9 mouse cellular contexts compared by ENCODE assay signal in genomic region chr8:11469095-11469494, GRCm38 (mm10). TPM values are rescaled to one million over a fixed set of nuclear protein-coding genes. Genes with fewer than 3 reads are reported as not detected.
DNase-seq lines count a peak whose midpoint lies in the region; TF ChIP-seq lines count a peak whose summit lies in the region.
"Had no signal": no experiment of that assay in that cellular context is flagged by ENCODE, and none has a peak within 500 bp of the region (broad histone marks: within the 10 kb centered on the region; RNA-seq: fewer than 3 reads in every experiment).

No protein-coding gene starts in this region.

- no peaks in the 10 kb centered on the region for H3K36me3 ChIP-seq in testis, adult 2 months (ENCODE audit: control insufficient read depth, insufficient read depth, low read length)
- H3K36me3 ChIP-seq in kidney, adult 2 months (ENCODE audit: control insufficient read depth, insufficient read depth, low read length), result peaks cover 2% of the 10 kb centered on the region; the same call in 1 of the 2 replicates
- H3K36me3 ChIP-seq: neural tube, embryonic 13.5 days had no signal

- TF ChIP-seq CTCF in testis, adult 2 months (IDR thresholded peaks at IDR 0.05; ENCODE audit: control insufficient read depth, insufficient read depth, insufficient replicate concordance, low read depth, low read length), result peak; percentile 29; the same call in 1 of the 2 replicates
- TF ChIP-seq CTCF in kidney, adult 2 months (conservative IDR thresholded peaks at IDR 0.05; ENCODE audit: insufficient read depth, insufficient read length, low read depth, low read length), result peak; percentile 88

- 11% methylated on average over 3 of the region's 3 CpGs for WGBS in kidney, adult 2 months

- no peak for TF ChIP-seq POLR2A in testis, adult 2 months (IDR thresholded peaks at IDR 0.05; ENCODE audit: control insufficient read depth, low read depth, low read length)
- TF ChIP-seq POLR2A in kidney, adult 2 months (IDR thresholded peaks at IDR 0.05; ENCODE audit: low read depth, low read length), result no peak

- H3K27me3 ChIP-seq in testis, adult 2 months (ENCODE audit: control insufficient read depth, insufficient read depth, low read length), result no peaks in the 10 kb centered on the region
- no peaks in the 10 kb centered on the region for H3K27me3 ChIP-seq in kidney, adult 2 months (replicated peaks; ENCODE audit: control insufficient read depth, insufficient read depth, low read length)

- H3K27ac ChIP-seq in testis, adult 2 months (ENCODE audit: control insufficient read depth, insufficient read depth, low read depth, low read length), result no peak overlapping the region
- H3K27ac ChIP-seq in kidney, adult 2 months (ENCODE audit: insufficient read depth, low read depth, low read length), result peak overlapping the region; percentile 92
- H3K27ac ChIP-seq: neural tube, embryonic 13.5 days had no signal

- no peak overlapping the region for H3K4me3 ChIP-seq in testis, adult 2 months (ENCODE audit: control insufficient read depth, low read depth, low read length)
- no peak overlapping the region for H3K4me3 ChIP-seq in kidney, adult 2 months (ENCODE audit: insufficient read depth, low read depth, low read length)
- H3K4me3 ChIP-seq: neural tube, embryonic 13.5 days had no signal

- peak; percentile 50 to 76 for DNase-seq in heart, adult 18-20 months
- DNase-seq in heart, adult 8-10 months (ENCODE audit: low spot score), result no peak
- DNase-seq in testis, postnatal 14 days (ENCODE audit: low spot score), result no peak
- DNase-seq in kidney, adult 2 months, result peak; percentile 86
- peak; percentile 38 for DNase-seq in naive thymus-derived CD4-positive, alpha-beta T cell, adult 2 months (ENCODE audit: low read depth)
- no peak for DNase-seq in layer of hippocampus, postnatal 14 days (ENCODE audit: low spot score in 2 of 2)
- DNase-seq in left cerebral cortex, adult 8-10 months (ENCODE audit: low spot score in 2 of 2), result no peak

- no peaks in the 10 kb centered on the region; the same call in 1 of the 2 replicates for H3K4me1 ChIP-seq in testis, adult 2 months (ENCODE audit: control insufficient read depth, insufficient read depth, low read length)
- H3K4me1 ChIP-seq in kidney, adult 2 months (ENCODE audit: control insufficient read depth, insufficient read depth, low read length), result peaks cover 53% of the 10 kb centered on the region
- H3K4me1 ChIP-seq: neural tube, embryonic 13.5 days had no signal

RNA-seq across cellular contexts. Expression of gene Rab20, which starts 9.4 kb away (rescaled TPM):
- total RNA-seq in heart, adult 18-20 months (2021), result 10 to 100 TPM; 17.4 to 20.5 TPM
- total RNA-seq in heart, adult 8-10 months (2022), result 10 to 100 TPM; 21.9 to 36.4 (median 28.1) TPM
- 16.1 and 22.8 TPM in 2 replicates for polyA plus RNA-seq in testis, adult 2 months (2012; rRNA removed)
- 74.5 and 76.5 TPM in 2 replicates for polyA plus RNA-seq in kidney, adult 2 months (2012; rRNA removed)
- under 1 TPM; 0.74 to 0.94 TPM for total RNA-seq in layer of hippocampus, postnatal 14 days (2021)
- 1 to 10 TPM in 2 of 4 experiments, under 1 TPM in 2; 0.35 to 1.6 (median 0.78) TPM for total RNA-seq in left cerebral cortex, adult 8-10 months (2022)

RNA-seq across cellular contexts. Expression of gene Naxd, which starts 28.2 kb away (rescaled TPM):
- 10 to 100 TPM; 30.1 to 34.4 TPM for total RNA-seq in heart, adult 18-20 months (2021)
- 10 to 100 TPM; 30.7 to 35.3 (median 32.1) TPM for total RNA-seq in heart, adult 8-10 months (2022)
- polyA plus RNA-seq in testis, adult 2 months (2012; rRNA removed), result 62.2 and 65.5 TPM in 2 replicates
- polyA plus RNA-seq in kidney, adult 2 months (2012; rRNA removed), result 111 and 118 TPM in 2 replicates
- 10 to 100 TPM; 55.5 to 58.7 TPM for total RNA-seq in layer of hippocampus, postnatal 14 days (2021)
- 10 to 100 TPM; 48.7 to 62.5 (median 56.0) TPM for total RNA-seq in left cerebral cortex, adult 8-10 months (2022)

Comparison
In these comparisons a context has a peak if more than half of its experiments do, and no peak if none do; other contexts are left out.
1. DNase-seq: peak in heart, adult 18-20 months (2 of 2), kidney, adult 2 months (single experiment) and naive thymus-derived CD4-positive, alpha-beta T cell, adult 2 months (single experiment); none in heart, adult 8-10 months (single experiment), testis, postnatal 14 days (single experiment), layer of hippocampus, postnatal 14 days (0 of 2) and left cerebral cortex, adult 8-10 months (0 of 2).
2. RNA of gene Rab20, which starts 9.4 kb away (total RNA-seq): 21.9 to 36.4 TPM in heart, adult 8-10 months and 17.4 to 20.5 TPM in heart, adult 18-20 months; 0.35 to 1.6 TPM in left cerebral cortex, adult 8-10 months and 0.74 to 0.94 TPM in layer of hippocampus, postnatal 14 days; every median in the first group is over 4 times any median in the second.